Mouse (Mus musculus) left cerebral cortex, adult 18-20 months (tissue): ENCODE results near the gene Nqo1. TPM values are rescaled to one million over a fixed set of nuclear protein-coding genes. Genes with fewer than 3 reads are reported as not detected.

Experiments
- total RNA-seq, 2 experiments: library from RNA; stranded (reverse); gene quantifications; 2 replicates each; pipeline ENCODE4 v1.2.3; 2021

Gene Nqo1
- total RNA-seq, 2 experiments from 2014 or later, result 5.3 to 5.6 TPM

Other genes with a start within 250 kb of the Nqo1 start
- gene Nfat5, start 109.7 kb downstream of the Nqo1 start, total RNA-seq, result 10 to 100 TPM; 50.1 to 51.8 TPM
- gene Nob1, start 21.8 kb upstream of the Nqo1 start, total RNA-seq, result 10 to 100 TPM; 36.3 to 40.2 TPM
- gene Wwp2, start 33.2 kb upstream of the Nqo1 start, total RNA-seq, result 10 to 100 TPM; 37.2 to 43.0 TPM
- gene Psmd7, start 185.3 kb upstream of the Nqo1 start, total RNA-seq, result 100 to 1,000 TPM; 109 to 110 TPM